Mouse (Mus musculus) forebrain, embryonic 13.5 days (tissue): ENCODE results near the gene Prpf38a. TPM values are rescaled to one million over a fixed set of nuclear protein-coding genes. Genes with fewer than 3 reads are reported as not detected.

Experiments
- ATAC-seq: fragments of 200-750 bp; cut with Nextera tagmentation; 2 replicates; pipeline ENCODE4 v1.8.0; 2017
- H3K27ac ChIP-seq: fragments of 300-500 bp; sonication (generic); 2 replicates; pipeline ENCODE4 v1.5.1; 2015; ENCODE audit warnings: inconsistent platforms, mild to moderate bottlenecking, moderate library complexity
- H3K27me3 ChIP-seq: fragments of 300-500 bp; sonication (generic); 2 replicates; pipeline ENCODE4 v1.6.1; 2015; ENCODE audit warnings: mild to moderate bottlenecking, inconsistent platforms
- H3K36me3 ChIP-seq: fragments of 300-500 bp; sonication (generic); 2 replicates; pipeline ENCODE4 v1.6.1; 2015; ENCODE audit warnings: mild to moderate bottlenecking, inconsistent platforms; ENCODE audit not compliant: poor library complexity, severe bottlenecking
- H3K4me1 ChIP-seq: fragments of 300-500 bp; sonication (generic); 2 replicates; pipeline ENCODE4 v1.6.1; 2015; ENCODE audit warnings: inconsistent platforms
- H3K4me2 ChIP-seq: fragments of 300-500 bp; sonication (generic); 2 replicates; pipeline ENCODE4 v1.6.1; 2015; ENCODE audit warnings: inconsistent platforms, mild to moderate bottlenecking, moderate library complexity
- H3K4me3 ChIP-seq: fragments of 300-500 bp; sonication (generic); 2 replicates; pipeline ENCODE4 v1.5.1; 2015; ENCODE audit warnings: mild to moderate bottlenecking, inconsistent platforms
- H3K9ac ChIP-seq: fragments of 300-500 bp; sonication (generic); 2 replicates; pipeline ENCODE4 v1.6.1; 2015; ENCODE audit warnings: mild to moderate bottlenecking, inconsistent platforms
- H3K9me3 ChIP-seq: fragments of 300-500 bp; sonication (generic); replicated peaks from 2 replicates; pipeline ENCODE4 v1.6.1; 2016; ENCODE audit warnings: inconsistent platforms
- WGBS: fragments of 180-500 bp; shearing (Covaris S2); methylation state at CpG from one replicate; pipeline ENCODE4 v1.1.7; 2015; 5-methylcytosine and 5-hydroxymethylcytosine counted together
- polyA plus RNA-seq: library from polyadenylated mRNA; unstranded; fragments of >200 nt; fragmentation: Nextera tagmentation; extraction: Ambion mirVana; gene quantifications from 2 replicates; pipeline ENCODE4 v1.2.1, GENCODE M21; 2015

Gene Prpf38a
- polyA plus RNA-seq, result 112 and 114 TPM in 2 replicates

- peak; percentile 99 for ATAC-seq
- Histone ChIP-seq H3K4me1 (peaks cover 28% of the 10 kb centered on the region), H3K9me3 (no peaks in the 10 kb centered on the region), H3K4me2 (peak within 1 kb of the TSS; percentile 78), H3K36me3 (peaks cover 17% of the 10 kb centered on the region), H3K27me3 (no peaks in the 10 kb centered on the region), H3K4me3 (peak within 1 kb of the TSS; percentile 94), H3K27ac (peak within 1 kb of the TSS; percentile 70), H3K9ac (peak within 1 kb of the TSS; percentile 83)
- under 1% methylated on average over 64 of the region's 64 CpGs for WGBS
These were observed at the start of gene Prpf38a, which contains the start of gene Orc1 for GRCm38 (mm10) chr4:108578840-108579742. TSS of gene Prpf38a (minus strand) at chr4:108579336. TSS of gene Orc1 (plus strand) at chr4:108579423.

- H3K9ac ChIP-seq, result no peak overlapping the region
- WGBS, result 93% methylated on average over 5 of the region's 5 CpGs
- H3K4me1 ChIP-seq, result no peaks in the 10 kb centered on the region
- no peak overlapping the region for H3K4me3 ChIP-seq
- H3K4me2 ChIP-seq, result no peak overlapping the region
- ATAC-seq, result no peak
- no peaks in the 10 kb centered on the region for H3K27me3 ChIP-seq
- H3K27ac ChIP-seq, result no peak overlapping the region
- H3K36me3 ChIP-seq, result peaks cover 75% of the 10 kb centered on the region
- no peaks in the 10 kb centered on the region for H3K9me3 ChIP-seq
These were observed 47.9 kb upstream of the Prpf38a start for GRCm38 (mm10) chr4:108627066-108627465.

GRCm38 (mm10) chr4:108621504-108621903 lies 42.4 kb upstream of the Prpf38a start:
- WGBS, result 97% methylated on average over 6 of the region's 6 CpGs
- H3K4me1 ChIP-seq, result peaks cover 19% of the 10 kb centered on the region
- no peak for ATAC-seq
- no peaks in the 10 kb centered on the region for H3K27me3 ChIP-seq
- H3K36me3 ChIP-seq, result peaks cover 19% of the 10 kb centered on the region
- no peaks in the 10 kb centered on the region for H3K9me3 ChIP-seq
- no peak overlapping the region for H3K9ac ChIP-seq
- H3K4me3 ChIP-seq, result no peak overlapping the region
- no peak overlapping the region for H3K4me2 ChIP-seq
- no peak overlapping the region for H3K27ac ChIP-seq

- Histone ChIP-seq H3K27me3 (no peaks in the 10 kb centered on the region), H3K9ac (peak overlapping the region; percentile 95), H3K4me3 (peak overlapping the region; percentile 76), H3K4me2 (peak overlapping the region; percentile 86), H3K4me1 (peaks cover 19% of the 10 kb centered on the region), H3K36me3 (peaks cover 9% of the 10 kb centered on the region), H3K27ac (peak overlapping the region; percentile 84), H3K9me3 (no peaks in the 10 kb centered on the region)
- 16% methylated on average over 8 of the region's 8 CpGs for WGBS
- peak; percentile 4; the same call in 1 of the 2 replicates for ATAC-seq
These were observed 41.4 kb upstream of the Prpf38a start for GRCm38 (mm10) chr4:108620536-108620935.

GRCm38 (mm10) chr4:108619587-108620341 lies 40.6 kb upstream of the Prpf38a start, which contains the start of gene Cc2d1b:
TSS of gene Cc2d1b (plus strand) at chr4:108619940.
- Histone ChIP-seq H3K27me3 (no peaks in the 10 kb centered on the region), H3K4me3 (peak within 1 kb of the TSS; percentile 76), H3K4me1 (peaks cover 19% of the 10 kb centered on the region), H3K27ac (peak within 1 kb of the TSS; percentile 84), H3K4me2 (peak within 1 kb of the TSS; percentile 86), H3K36me3 (peaks cover 2% of the 10 kb centered on the region), H3K9ac (peak within 1 kb of the TSS; percentile 95), H3K9me3 (no peaks in the 10 kb centered on the region)
- peak; percentile 95 for ATAC-seq
- under 1% methylated on average over 78 of the region's 86 CpGs for WGBS

GRCm38 (mm10) chr4:108619165-108619564 lies 40.0 kb upstream of the Prpf38a start:
- 2% methylated on average over 10 of the region's 10 CpGs for WGBS
- H3K9ac ChIP-seq, result peak overlapping the region; percentile 95
- no peaks in the 10 kb centered on the region for H3K9me3 ChIP-seq
- no peaks in the 10 kb centered on the region for H3K27me3 ChIP-seq
- peaks cover 19% of the 10 kb centered on the region for H3K4me1 ChIP-seq
- H3K4me3 ChIP-seq, result peak overlapping the region; percentile 76
- H3K27ac ChIP-seq, result peak overlapping the region; percentile 84
- peaks cover 1% of the 10 kb centered on the region; the same call in 1 of the 2 replicates for H3K36me3 ChIP-seq
- peak overlapping the region; percentile 86 for H3K4me2 ChIP-seq
- ATAC-seq, result peak; percentile 52

GRCm38 (mm10) chr4:108618586-108618985 lies 39.5 kb upstream of the Prpf38a start:
- no peak for ATAC-seq
- H3K4me3 ChIP-seq, result peak overlapping the region; percentile 76; the same call in 1 of the 2 replicates
- peaks cover 5% of the 10 kb centered on the region; the same call in 1 of the 2 replicates for H3K36me3 ChIP-seq
- peak overlapping the region; percentile 95 for H3K9ac ChIP-seq
- H3K27ac ChIP-seq, result no peak overlapping the region
- no peaks in the 10 kb centered on the region for H3K27me3 ChIP-seq
- H3K4me2 ChIP-seq, result peak overlapping the region; percentile 86
- WGBS, result 67% methylated on average over 4 of the region's 4 CpGs
- no peaks in the 10 kb centered on the region for H3K9me3 ChIP-seq
- H3K4me1 ChIP-seq, result peaks cover 19% of the 10 kb centered on the region

GRCm38 (mm10) chr4:108610935-108611334 lies 31.8 kb upstream of the Prpf38a start:
- Histone ChIP-seq H3K4me3 (no peak overlapping the region), H3K27ac (no peak overlapping the region), H3K4me2 (no peak overlapping the region), H3K27me3 (no peaks in the 10 kb centered on the region), H3K36me3 (peaks cover 25% of the 10 kb centered on the region), H3K4me1 (no peaks in the 10 kb centered on the region), H3K9me3 (no peaks in the 10 kb centered on the region), H3K9ac (no peak overlapping the region)
- whole genome bisulfite sequencing, result 88% methylated on average over 5 of the region's 5 CpGs
- ATAC-seq, result no peak

GRCm38 (mm10) chr4:108608651-108609050 lies 29.5 kb upstream of the Prpf38a start:
- peaks cover 40% of the 10 kb centered on the region for H3K36me3 ChIP-seq
- no peak for ATAC-seq
- no peak overlapping the region for H3K9ac ChIP-seq
- no peaks in the 10 kb centered on the region for H3K27me3 ChIP-seq
- no peaks in the 10 kb centered on the region for H3K9me3 ChIP-seq
- no peak overlapping the region for H3K27ac ChIP-seq
- H3K4me3 ChIP-seq, result no peak overlapping the region
- H3K4me2 ChIP-seq, result no peak overlapping the region
- no peaks in the 10 kb centered on the region for H3K4me1 ChIP-seq
- WGBS, result 95% methylated on average over 3 of the region's 3 CpGs

GRCm38 (mm10) chr4:108601870-108602269 lies 22.7 kb upstream of the Prpf38a start:
- 98% methylated on average over 7 of the region's 7 CpGs for WGBS
- Histone ChIP-seq H3K9ac (no peak overlapping the region), H3K4me1 (no peaks in the 10 kb centered on the region), H3K4me2 (no peak overlapping the region), H3K4me3 (no peak overlapping the region), H3K36me3 (peaks cover 56% of the 10 kb centered on the region), H3K27me3 (no peaks in the 10 kb centered on the region), H3K27ac (no peak overlapping the region), H3K9me3 (no peaks in the 10 kb centered on the region)
- ATAC-seq, result no peak

GRCm38 (mm10) chr4:108598306-108598705 lies 19.2 kb upstream of the Prpf38a start:
- Histone ChIP-seq H3K9me3 (no peaks in the 10 kb centered on the region), H3K4me3 (no peak overlapping the region), H3K27ac (no peak overlapping the region), H3K9ac (no peak overlapping the region), H3K27me3 (no peaks in the 10 kb centered on the region), H3K4me1 (no peaks in the 10 kb centered on the region), H3K4me2 (no peak overlapping the region), H3K36me3 (peaks cover 27% of the 10 kb centered on the region)
- WGBS, result 94% methylated on average over 4 of the region's 4 CpGs
- ATAC-seq, result no peak

- H3K27me3 ChIP-seq, result no peaks in the 10 kb centered on the region
- H3K9me3 ChIP-seq, result no peaks in the 10 kb centered on the region
- WGBS, result 97% methylated on average over 1 of the region's 1 CpGs
- H3K27ac ChIP-seq, result no peak overlapping the region
- ATAC-seq, result no peak
- peaks cover 14% of the 10 kb centered on the region; the same call in 1 of the 2 replicates for H3K36me3 ChIP-seq
- H3K4me3 ChIP-seq, result no peak overlapping the region
- no peak overlapping the region for H3K9ac ChIP-seq
- no peaks in the 10 kb centered on the region for H3K4me1 ChIP-seq
- no peak overlapping the region for H3K4me2 ChIP-seq
These were observed 16.6 kb upstream of the Prpf38a start for GRCm38 (mm10) chr4:108595785-108596184.
